Mouse (Mus musculus): ENCODE results near the gene Dapk2.

The Dapk2 gene

DNA sequence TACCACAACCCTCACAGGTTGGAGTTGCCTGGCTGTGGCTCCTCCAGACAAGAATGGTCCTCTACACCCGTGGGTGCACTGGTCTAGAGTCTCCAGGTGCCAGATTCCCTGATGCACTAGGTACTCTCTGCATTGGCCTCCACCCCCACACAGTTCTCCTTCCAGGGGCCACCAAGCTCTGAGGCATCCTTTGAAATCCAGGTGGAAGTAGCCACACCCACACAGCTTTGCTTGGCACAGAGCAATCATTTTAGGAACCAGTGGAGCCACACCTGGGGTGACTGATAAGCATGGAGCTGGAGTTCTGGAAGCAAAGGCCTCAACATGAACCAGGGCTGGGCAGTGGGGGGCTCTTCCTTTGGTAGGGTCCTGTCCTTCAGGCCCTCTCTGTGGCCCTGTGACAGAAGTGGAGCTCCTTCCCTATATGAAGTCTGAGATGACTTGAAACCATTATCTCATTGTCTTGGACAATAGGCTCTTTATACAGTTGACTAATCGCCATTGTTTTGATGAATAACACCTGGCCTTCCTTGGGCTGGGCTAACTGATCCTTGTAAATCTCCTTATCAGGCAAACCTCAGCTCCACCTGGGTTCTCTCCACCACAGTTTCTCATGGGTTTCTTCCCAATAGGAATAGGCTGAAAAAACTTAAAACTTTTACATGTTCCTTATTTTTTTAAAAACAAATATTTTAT, 70.6 kb downstream of the Dapk2 start:
- DNase-seq (ENCODE audit: low spot score in 2 of 2): no peak

DNA sequence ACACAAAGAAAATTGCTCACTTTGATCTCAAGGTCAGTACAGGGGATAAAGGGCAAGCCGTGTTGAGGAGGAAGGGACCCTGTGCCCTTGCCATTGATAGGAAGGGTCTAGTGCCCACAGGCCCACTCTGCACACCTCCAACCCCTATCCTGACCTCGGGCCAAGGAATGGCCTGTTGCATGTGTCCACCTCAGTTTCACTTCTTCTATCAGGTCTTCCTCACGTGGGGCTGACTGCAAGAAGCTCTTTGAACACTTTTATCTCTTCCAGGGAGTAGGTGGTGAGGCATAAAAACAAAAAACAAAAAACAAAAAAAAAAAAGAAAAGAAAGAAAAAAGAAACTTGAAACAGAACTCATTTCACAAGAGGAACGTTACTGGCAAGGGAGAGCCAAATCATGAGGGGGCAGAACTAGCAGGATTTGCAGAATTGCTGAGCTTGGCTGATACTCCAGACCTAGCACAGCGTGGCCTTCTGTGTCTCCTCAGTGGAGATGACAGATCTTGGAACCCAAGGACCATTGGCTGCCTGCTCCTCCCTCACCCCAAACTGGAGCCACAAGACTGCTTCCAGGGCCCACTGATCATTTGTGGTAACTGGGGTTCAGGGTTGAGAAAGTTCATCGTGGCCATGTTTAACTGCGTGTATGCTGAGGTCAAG, 73.9 kb downstream of the Dapk2 start:
- no peak for DNase-seq (ENCODE audit: low spot score in 2 of 2)

DNA sequence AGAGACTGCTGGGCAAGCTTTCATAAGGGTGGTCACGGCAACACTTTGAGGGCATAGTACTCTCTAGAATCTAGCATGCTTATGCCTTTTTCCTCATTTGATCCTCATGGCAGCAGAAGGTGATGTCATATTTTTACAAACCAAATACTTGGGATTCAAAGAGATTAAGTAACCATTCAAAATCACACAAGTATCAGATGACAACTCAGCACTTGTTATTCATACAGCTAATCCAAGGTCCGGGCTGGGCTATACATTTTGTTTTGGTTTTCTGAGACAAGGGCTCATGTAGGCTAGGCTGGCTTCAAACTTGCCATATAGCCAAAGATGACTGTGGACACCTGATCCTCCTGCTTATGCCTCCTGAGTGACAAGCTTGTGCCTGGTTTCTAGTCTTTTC, 78.6 kb downstream of the Dapk2 start:
- DNase-seq (ENCODE audit: low spot score in 2 of 2): no peak

DNA sequence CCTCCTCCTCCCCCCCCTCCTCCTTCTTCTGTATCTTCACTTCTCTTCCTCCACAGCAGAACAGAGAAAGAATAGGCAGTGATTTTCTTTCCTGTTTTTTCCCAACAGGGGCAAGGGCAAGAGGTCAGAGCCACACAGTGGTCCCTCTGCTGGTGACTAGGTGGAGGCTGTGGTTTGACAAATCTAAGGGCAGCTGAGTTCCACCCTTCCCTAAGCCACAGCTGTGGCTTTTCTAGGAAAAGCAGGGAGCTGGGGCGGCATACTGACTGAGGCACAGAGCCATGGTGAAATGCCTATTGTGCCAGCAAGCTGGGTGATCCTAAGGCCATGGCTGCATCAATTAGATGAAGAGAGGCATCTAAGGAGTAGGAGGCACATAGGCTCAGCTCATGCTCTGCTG, 79.7 kb downstream of the Dapk2 start:
- no peak for DNase-seq (ENCODE audit: low spot score in 2 of 2)

DNA sequence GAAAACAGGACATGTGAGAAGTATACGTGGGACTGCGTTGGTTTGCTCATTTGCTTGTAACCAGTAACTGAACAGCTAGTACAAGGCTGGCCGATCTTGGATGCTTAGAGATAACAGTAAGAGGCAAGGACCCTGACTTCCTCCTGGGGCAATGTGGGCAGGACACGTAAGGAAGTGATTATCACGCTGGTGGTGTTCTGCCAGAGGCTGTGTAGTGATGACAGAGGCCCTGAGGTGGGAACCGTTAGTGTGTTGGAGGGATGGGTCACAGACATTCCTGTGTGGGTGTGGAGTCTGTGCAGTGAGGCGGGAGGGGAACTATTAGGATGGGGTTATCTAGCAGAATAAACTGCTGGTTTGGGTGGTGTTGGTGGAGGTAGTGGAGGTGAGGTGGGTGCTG, 81.2 kb downstream of the Dapk2 start:
- no peak for DNase-seq (ENCODE audit: low spot score in 2 of 2)

DNA sequence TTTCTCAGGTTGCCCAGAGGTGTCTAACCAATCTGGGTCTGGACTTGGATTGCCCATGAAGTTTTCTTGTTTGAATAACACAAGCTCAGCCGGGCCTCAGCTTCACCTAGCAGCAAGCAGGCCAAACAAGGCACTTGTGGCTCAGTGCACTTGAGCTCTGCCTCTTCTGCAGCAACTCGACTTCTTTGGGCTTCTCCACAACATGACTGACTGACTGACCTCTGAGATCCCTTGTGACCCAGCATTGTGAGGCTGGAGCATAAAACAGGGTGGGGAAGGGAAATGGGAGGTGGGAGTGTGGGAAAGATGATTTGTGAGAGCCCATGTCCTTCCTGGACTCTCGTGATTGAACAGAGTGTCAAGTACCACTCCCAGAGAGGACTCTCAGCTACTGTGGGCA, 81.7 kb downstream of the Dapk2 start:
- DNase-seq (ENCODE audit: low spot score in 2 of 2): no peak

DNA sequence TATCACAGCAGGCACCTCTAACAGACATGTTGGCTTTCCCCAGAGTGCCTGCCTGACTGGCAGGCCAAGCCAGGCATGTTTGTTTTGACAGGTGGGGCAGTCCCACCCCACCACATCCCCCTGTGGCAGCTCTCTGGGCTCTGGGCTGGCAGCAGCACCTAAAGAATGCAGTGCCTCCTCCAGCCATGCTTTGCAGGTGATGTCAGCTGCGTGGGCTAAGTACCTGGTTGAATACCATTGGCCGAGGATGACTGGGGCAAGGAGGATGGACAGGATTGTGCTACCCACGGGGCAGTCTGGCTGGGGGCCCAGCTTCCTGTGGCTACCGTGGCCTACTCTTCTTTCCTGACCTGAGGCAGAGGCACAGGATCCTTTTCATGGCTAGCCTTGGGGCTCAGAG, 82.5 kb downstream of the Dapk2 start:
- DNase-seq (ENCODE audit: low spot score in 2 of 2): no peak

DNA sequence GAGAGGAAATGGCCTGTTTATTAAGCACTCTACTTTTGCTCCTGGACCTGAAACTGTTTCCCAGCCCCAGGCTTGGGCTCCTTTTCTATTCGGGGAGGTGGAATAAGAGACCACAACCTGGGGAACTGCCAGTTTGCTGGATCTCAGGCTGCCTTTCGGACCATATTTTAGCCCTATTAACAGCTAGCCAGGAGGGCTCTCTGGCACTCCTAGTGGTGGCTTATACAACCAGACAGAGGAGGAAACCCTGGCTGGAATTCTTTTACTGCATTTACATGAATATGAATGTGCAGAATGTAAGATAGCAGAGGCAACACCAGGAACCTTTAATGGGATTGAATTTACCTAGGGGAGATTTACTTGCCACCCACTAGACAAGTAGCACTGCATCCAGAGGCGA, 83.0 kb downstream of the Dapk2 start:
- no peak for DNase-seq (ENCODE audit: low spot score in 2 of 2)

DNA sequence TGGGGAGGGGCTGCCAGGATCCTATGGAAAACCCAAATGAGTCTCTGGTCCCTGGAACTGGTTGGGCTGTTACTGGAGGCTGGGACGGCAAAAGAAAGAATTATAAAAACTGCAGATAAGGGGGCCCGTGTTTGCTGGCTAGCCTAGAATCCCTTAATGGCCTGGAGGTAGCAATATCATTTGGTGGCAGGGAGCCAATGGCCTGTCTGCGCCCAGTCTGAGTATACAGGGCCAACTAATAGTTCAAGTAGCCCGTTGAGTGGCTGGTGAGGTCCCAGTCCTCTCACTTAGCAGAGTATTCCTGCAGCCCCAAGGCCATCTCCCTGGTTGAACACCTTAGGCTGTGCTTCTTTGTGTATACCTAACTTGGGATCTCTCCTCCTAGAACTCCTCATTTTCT, 83.7 kb downstream of the Dapk2 start:
- no peak for DNase-seq (ENCODE audit: low spot score in 2 of 2)

DNA sequence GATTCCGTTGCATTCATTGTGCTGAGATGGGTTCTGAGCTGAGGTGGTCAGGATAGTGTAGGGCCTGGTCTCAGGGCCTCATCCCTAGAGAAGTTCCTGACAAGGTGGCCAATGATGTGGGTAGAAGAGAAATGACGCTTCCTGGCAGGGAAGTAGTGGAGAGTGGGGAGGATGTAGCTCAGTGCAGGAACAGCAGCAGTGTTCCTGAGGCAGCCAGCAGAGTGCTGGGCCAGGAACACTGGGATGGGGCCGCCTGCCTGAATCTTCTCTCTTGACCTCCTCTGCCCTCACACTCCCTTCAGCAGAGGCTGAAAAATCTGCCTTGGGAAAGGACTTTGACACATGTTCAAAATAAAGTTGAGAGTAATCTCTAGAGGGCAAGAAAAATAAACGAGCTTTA, 85.2 kb downstream of the Dapk2 start:
- DNase-seq (ENCODE audit: low spot score in 2 of 2): no peak

DNA sequence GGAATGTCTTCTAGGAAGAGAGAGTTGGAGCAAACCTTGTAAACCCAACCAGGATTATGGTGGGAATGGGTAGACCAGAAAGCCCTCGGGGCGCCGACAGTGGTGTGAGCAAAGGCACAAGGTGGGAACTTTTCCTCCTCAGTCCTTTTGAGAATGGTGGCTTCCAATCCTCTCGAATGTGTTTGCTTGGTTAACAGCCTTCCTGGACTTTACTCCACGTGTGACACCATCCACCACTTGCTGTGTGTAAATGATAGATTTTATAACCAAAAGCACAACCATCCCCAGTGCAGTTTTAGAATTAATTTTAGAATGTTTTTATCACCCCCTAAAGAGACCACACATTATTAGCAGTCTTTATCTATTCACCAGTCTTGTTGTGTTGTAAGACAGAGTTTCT, 86.1 kb downstream of the Dapk2 start:
- DNase-seq (ENCODE audit: low spot score in 2 of 2): no peak

DNA sequence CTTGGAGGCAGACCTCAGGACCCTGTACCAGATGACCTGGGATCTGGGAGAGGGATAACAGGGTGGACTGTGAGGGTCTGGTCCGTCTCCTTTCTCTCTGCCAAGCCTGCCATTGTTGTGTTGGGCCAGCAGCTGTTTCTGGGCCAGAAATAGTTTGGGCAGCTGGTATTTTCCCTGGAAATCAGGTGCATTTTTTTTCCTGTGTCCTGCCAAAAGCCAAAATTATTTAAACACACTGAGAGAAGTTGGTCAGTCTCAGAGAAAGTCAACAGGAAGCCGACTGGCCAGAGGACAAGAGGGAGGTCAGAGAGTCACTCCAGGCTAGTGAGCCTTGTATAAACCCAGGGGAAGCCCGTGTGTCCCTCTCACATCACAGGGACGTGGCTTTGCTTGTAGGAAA, 87.7 kb downstream of the Dapk2 start:
- no peak for DNase-seq (ENCODE audit: low spot score in 2 of 2)

DNA sequence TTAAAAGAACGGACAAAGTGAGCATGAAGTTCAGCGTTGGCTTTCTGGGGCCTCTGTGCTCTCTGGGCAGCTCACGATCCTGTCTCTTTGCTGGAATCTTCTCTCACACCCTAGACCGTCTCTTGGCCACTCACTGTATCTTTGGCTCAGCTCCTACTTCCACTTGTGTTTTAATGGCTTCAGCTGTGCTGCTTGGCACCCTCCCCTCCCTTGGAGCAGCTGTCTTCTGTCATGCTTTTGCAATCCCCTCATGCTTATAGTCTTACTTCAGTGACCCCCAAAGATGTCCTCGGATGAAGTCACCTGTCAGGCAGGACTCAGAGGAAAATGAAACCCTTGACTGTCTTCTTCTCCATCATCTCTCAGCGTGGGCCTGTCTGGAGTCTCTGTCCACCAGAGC, 91.3 kb downstream of the Dapk2 start:
- DNase-seq (ENCODE audit: low spot score in 2 of 2): no peak

DNA sequence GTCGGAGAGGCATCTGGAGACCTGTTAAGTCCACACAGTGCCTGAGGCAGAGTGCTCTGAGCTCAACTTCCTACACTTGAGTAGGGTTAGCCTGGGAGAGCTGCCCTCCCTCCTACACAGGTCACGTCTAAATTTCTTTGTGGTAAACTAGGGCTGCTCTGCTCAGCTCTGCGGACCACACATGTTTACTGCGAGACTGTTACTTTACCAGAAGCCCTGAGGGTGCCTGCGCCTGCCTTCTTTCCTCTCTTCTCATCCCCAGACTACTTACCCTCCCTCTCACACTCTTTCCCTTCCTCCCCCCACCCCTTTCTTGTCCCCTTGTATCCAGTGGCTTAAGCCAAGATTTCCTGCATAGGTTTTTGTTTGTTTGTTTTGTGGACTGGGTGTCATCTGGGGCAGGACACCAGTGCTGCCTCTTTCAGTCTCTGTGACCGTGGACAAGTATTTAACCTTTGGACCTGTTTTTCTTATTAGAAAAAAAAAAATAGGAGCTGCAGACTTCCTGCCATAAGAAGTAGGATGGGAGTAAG, 93.2 kb downstream of the Dapk2 start:
- no peak for DNase-seq (ENCODE audit: low spot score in 2 of 2)

DNA sequence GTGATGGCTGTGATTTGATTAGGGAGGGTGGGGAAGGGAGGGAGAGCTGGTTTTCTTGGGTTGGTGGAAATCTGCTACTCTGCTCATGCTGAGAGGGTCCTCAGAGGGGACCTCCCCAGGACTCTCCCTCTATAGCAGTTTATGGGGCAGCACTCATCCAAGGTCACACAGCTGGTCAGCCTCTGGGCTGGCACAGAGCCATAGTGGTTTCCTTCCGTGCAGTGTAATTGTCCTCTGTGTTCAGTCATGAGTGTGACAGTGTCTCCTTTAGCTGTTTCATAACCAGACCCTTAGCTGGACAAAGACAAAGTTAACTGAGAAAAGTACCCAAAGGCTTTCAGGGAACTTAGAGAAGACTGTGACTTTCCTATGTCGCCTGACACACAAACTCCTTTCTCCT, 103.7 kb downstream of the Dapk2 start:
- no peak for DNase-seq (ENCODE audit: low spot score in 2 of 2)

DNA sequence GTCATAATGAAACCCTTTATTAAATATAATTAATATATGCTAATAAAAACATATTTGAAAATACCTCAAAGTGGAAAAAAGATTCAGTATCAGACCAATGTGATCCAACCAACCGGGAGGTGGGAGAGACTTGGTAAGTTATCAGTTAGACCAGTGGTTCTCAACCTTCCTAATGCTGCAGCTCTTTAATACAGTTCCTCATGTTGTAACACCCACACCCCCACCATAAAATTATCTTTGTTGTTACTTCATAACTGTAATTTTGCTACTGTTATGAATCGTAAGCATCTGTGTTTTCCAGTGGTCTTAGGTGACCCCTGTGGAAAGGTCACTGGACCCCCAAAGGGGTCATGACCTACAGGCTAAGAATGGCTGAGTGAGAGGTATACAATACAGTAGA, 105.7 kb downstream of the Dapk2 start:
- no peak for DNase-seq (ENCODE audit: low spot score in 2 of 2)

DNA sequence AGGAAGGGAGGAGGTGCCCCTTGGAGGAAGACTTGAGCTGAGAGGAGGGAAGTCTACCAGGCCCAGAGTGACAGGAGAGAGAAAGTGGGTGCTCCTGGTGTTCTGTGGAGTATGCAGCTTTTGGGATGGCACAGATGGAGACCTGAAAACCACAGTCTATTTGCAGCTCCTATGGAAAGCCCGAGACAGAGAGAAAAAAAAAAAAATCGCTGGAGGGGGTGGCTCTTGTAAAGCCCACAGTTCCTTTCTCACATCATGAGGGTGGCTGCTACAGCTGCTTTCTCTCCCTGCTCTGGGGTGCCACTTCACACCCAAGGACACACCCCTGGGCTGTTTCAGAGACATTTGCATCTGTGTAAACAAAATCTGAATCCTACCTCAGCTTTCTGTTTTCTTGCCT, 107.6 kb downstream of the Dapk2 start:
- peak; percentile 49 to 60 for DNase-seq (ENCODE audit: low spot score in 2 of 2)

DNA sequence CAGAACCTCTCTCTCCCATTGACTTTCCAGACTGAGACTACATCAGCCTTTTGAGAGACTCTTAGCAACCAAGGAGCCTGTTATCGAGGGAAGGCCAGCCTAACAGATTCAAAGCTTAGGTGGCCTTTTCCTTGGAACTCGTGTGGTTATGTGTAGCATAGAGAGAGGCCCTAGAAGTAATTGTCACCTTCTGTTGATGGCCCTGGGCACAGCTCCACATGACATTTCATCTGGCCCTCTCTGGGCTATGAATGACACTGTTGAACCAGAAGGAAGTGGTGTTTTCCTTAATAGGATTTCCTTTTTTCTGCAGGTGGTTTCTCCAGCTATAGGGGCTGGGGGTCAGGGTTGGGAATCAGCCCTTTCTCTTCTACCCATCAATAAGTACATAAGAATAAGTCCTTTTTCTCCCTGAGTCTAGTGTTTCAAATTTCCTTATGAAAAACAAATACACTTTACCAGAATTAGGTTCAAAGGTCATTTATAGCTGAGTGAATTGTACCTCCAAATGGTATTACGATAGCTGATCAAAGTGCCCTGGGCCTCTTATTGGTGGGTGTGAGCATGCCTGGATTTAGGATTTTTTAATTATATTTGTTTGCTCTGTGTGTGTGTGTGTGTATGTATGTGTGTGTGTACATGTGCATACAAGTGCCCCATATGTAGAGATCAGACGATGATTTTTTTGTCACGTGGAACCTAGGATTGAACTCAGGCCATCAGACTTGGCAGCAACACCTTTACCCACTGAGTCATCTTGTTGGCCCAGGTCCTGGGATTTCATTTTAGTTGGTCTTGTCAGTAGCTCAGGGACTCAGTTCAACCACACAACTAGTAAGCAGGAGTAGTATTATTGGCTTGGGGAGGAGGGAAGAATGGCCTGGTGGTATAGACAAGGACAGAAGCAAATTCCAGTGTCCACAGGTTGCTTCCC, 108.5 kb downstream of the Dapk2 start:
- no peak for DNase-seq (ENCODE audit: low spot score in 2 of 2)

DNA sequence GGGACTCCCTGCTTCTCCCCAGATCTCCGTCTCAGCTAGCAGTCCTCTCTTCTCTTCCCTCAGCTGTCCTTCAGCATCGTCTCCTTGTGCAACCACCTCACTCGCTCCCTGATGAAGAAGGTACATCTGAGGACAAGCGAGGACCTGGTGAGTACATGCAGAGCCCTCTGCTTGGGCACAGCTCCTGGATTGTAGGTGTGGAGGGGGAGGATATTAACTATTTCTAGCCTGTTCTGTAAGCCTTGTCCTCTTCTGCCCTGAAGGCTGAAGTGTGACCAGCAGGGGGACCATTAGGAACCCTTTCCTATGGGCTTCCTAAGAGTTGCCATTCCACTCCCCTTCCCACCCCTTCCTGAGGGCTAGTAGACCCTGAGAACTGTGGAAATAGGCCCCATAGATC, 110.8 kb downstream of the Dapk2 start:
- DNase-seq (ENCODE audit: low spot score in 2 of 2): no peak

DNA sequence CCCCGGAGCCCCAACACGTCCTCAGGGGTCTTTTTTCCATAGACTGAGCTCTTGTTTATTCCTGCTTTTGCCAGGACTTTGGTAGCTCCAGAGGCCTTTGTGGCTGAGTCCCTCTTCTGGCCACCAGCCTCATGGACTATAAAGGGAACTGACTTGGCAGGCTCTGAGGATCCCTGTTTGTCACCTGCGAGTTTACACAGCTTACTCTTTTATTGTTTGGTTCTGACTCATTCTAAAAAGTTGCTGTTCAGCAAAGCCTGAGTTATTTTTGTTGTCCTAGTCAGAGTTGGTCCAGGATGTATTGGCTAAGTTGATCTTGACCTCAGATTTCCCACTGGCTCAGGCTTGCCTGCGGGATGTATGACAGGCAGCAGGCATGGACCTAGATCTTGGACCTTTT, 112.0 kb downstream of the Dapk2 start:
- no peak for DNase-seq (ENCODE audit: low spot score in 2 of 2)

DNA sequence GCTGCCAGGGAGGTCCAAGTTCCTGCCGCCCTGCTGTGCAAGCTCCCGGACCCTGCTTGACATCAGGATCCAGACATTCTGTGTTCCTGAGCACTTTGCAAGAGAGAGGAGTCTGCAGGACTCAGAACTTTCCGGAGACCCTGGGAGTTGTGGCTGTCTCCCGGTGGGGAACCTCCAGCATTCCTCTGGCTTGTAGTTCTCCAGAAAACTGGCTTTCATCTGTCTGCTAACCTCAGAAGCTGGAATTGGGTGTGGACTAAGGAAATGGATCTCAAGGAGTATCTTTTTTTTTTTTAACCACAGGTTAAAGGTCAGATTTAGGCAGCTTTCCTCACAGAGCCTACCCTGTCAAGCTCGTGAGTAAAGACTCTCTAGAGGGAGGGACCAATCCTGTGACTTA, 113.7 kb downstream of the Dapk2 start:
- no peak for DNase-seq (ENCODE audit: low spot score in 2 of 2)

DNA sequence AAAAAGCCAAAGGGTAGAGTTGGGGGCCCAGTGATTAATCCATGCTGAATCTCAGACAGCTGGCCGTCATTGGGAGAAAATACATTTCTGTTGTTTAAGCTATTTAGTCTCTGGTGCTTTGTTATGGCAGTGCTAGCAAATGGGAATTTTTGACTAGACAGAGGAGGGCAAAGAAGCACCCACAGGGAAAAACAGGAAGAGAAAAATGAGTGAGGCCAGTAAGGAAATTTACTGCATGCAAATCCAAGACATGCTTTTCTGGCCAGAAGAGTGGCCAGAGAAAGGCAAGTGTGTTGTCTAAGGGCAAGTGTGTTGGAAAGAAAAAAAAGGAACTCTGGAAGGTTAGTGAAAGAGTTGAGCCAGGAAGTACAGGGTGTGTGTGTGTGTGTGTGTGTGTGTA, 115.6 kb downstream of the Dapk2 start:
- DNase-seq (ENCODE audit: low spot score in 2 of 2): no peak

DNA sequence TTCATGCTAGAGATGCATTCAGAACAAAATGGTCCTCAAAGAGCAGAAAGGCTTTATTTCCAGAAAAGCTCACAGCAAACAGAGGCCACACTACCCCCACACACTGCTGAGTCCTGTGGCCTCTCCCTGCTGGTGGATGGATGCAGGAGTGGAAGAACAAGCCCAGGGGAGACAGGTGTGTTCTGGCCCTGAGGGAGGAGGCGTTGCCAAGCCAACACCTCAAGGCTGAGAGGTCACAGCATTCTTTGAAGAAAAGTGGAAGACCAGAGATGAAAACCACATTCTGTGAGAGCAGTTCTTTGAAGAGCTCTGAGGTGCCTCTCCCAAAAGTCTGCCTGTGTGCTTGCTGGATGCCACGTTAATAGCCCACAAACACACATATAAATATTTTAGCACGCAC, 116.6 kb downstream of the Dapk2 start:
- no peak for DNase-seq (ENCODE audit: low spot score in 2 of 2)
